Mouse (Mus musculus) embryonic facial prominence, embryonic 15.5 days (tissue): ENCODE results near the gene Sec14l1. TPM values are rescaled to one million over a fixed set of nuclear protein-coding genes. Genes with fewer than 3 reads are reported as not detected.

Source experiments
- ATAC-seq: fragments of 200-750 bp; cut with Nextera tagmentation; 2 replicates; pipeline ENCODE4 v1.8.0; 2017; ENCODE audit warnings: low read depth, moderate TSS enrichment; ENCODE audit not compliant: insufficient number of reproducible peaks, low FRiP score, low TSS enrichment
- H3K27ac ChIP-seq: fragments of 300-500 bp; sonication (generic); replicated peaks from 2 replicates; pipeline ENCODE4 v1.5.1; 2015; ENCODE audit warnings: mild to moderate bottlenecking, inconsistent platforms
- H3K27me3 ChIP-seq: fragments of 300-500 bp; sonication (generic); 2 replicates; pipeline ENCODE4 v1.6.1; 2015; ENCODE audit warnings: inconsistent platforms
- H3K36me3 ChIP-seq: fragments of 300-500 bp; sonication (generic); 2 replicates; pipeline ENCODE4 v1.6.1; 2015; ENCODE audit warnings: mild to moderate bottlenecking, inconsistent platforms
- H3K4me1 ChIP-seq: fragments of 300-500 bp; sonication (generic); 2 replicates; pipeline ENCODE4 v1.6.1; 2015; ENCODE audit warnings: inconsistent platforms
- H3K4me2 ChIP-seq: fragments of 300-500 bp; sonication (generic); replicated peaks from 2 replicates; pipeline ENCODE4 v1.6.1; 2015; ENCODE audit warnings: mild to moderate bottlenecking, inconsistent platforms
- H3K4me3 ChIP-seq: fragments of 300-500 bp; sonication (generic); replicated peaks from 2 replicates; pipeline ENCODE4 v1.5.1; 2015; ENCODE audit warnings: mild to moderate bottlenecking, inconsistent platforms
- H3K9ac ChIP-seq: fragments of 300-500 bp; sonication (generic); 2 replicates; pipeline ENCODE4 v1.6.1; 2015; ENCODE audit warnings: inconsistent platforms
- H3K9me3 ChIP-seq: fragments of 300-500 bp; sonication (generic); replicated peaks from 2 replicates; pipeline ENCODE4 v1.6.1; 2016; ENCODE audit warnings: inconsistent platforms
- WGBS: fragments of 180-500 bp; shearing (Covaris S2); methylation state at CpG from one replicate; pipeline ENCODE4 v1.1.7; 2015; 5-methylcytosine and 5-hydroxymethylcytosine counted together
- polyA plus RNA-seq: library from polyadenylated mRNA; unstranded; fragments of >200 nt; fragmentation: Nextera tagmentation; extraction: Ambion mirVana; gene quantifications from 2 replicates; pipeline ENCODE4 v1.2.1, GENCODE M21; 2015

The Sec14l1 gene
- polyA plus RNA-seq, 1 experiment from 2014 or later: 69.3 TPM

DNA sequence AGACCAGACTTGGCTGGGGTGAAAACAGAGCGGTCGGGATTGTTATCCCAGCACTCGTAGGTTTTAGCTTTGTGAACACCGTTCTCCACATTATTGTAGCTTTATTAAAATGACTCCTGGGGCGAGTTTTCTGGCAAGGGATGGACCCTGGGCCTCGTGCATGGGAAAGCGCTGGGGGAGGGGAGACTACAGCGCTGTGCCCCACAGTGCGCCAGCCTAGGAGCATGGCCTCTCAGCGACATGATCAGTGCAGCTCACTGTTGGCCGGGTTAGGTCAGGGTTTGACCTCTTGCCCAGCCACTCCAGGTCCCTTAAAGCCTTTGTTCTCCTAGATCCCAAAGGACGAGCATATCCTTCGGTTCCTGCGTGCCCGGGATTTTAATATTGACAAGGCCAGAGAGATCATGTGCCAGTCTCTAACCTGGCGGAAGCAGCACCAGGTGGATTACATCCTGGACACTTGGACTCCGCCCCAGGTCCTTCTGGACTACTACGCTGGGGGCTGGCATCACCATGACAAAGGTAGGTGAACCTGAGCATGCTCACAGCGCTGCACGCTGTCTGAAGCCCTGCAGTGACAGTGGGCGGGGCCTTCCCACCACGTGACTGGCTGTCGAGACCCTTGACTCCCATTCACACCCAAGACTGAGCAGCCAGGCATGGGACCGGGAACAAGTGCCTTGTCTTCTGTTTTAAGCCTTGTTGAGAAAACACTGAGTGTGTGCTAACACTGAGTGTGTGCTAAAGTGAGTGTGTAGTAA, 32.0 kb downstream of the Sec14l1 start:
- Histone ChIP-seq H3K4me1 (no peaks in the 10 kb centered on the region), H3K36me3 (peaks cover 98% of the 10 kb centered on the region), H3K4me3 (no peak overlapping the region), H3K9ac (no peak overlapping the region), H3K27me3 (no peaks in the 10 kb centered on the region), H3K27ac (no peak overlapping the region), H3K4me2 (no peak overlapping the region), H3K9me3 (no peaks in the 10 kb centered on the region)
- ATAC-seq: no peak; the same call in 1 of the 2 replicates
- 68% methylated on average over 24 of the region's 24 CpGs for WGBS

DNA sequence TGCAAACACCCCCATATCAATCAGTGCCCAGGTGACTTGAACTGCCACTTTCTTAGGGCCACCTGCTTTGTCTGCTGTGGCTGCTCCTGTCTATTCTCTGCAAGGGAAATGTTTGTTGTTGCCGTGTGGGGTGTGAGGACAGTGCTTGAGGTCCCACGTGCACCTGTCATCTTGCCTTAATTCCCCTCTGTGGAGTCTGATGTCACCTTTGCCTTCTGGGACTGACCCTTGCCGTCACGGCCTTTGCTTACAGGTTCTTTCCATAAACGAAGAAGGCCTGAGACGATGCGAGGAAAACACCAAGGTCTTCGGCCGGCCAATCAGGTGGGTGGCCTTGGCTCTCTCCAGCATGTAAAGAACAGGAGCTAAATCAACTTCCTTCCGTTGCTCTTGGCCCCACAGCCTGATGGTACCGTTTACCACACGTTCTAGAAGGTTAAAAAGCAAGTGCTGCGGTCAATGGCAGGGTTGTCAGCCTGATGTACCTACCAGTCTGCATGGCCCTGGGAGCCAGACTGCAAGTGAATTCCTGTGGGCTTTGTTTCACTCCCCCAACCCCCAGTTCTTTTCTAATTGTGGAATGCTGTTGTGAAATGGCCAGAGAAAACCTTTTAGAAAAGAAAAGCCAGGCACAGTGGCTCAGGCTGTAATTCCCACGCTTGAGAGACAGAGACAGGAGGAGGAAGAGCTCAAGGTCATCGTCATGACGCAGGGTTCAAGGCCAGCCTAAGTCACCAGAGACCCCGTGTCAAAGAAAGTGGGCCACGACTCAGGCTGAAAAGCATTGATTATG, 34.1 kb downstream of the Sec14l1 start:
- Histone ChIP-seq H3K27me3 (no peaks in the 10 kb centered on the region), H3K36me3 (peaks cover 85% of the 10 kb centered on the region), H3K4me1 (peaks cover 12% of the 10 kb centered on the region; the same call in 1 of the 2 replicates), H3K27ac (no peak overlapping the region), H3K9ac (no peak overlapping the region), H3K4me2 (no peak overlapping the region), H3K9me3 (no peaks in the 10 kb centered on the region), H3K4me3 (no peak overlapping the region)
- ATAC-seq: no peak
- WGBS: 78% methylated on average over 18 of the region's 18 CpGs

DNA sequence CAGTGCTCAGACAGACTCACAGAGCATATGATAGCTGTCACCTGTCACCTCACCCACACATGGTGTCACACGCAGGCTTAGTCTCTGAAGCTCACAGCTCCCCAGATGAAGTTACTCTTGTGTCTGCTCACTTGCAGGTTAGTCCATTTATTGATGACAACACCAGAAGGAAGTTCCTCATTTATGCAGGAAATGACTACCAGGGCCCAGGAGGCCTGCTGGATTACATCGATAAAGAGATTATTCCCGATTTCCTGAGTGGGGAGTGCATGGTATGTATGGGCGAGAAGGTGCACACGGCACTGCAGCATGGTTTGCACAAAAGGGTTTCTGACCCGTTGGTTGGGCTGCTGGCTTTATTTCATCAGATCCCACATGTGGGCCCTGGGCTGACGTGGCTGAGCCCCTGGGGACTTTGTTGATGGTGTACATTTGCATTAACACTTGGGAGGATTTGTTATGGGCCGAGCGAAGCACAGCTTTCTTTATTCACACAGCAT, 35.5 kb downstream of the Sec14l1 start:
- ATAC-seq: no peak
- Histone ChIP-seq H3K27ac (no peak overlapping the region), H3K4me3 (no peak overlapping the region), H3K27me3 (no peaks in the 10 kb centered on the region; the same call in 1 of the 2 replicates), H3K36me3 (peaks cover 85% of the 10 kb centered on the region), H3K9me3 (no peaks in the 10 kb centered on the region), H3K4me1 (peaks cover 15% of the 10 kb centered on the region; the same call in 1 of the 2 replicates), H3K4me2 (no peak overlapping the region), H3K9ac (no peak overlapping the region)
- 61% methylated on average over 9 of the region's 9 CpGs for whole genome bisulfite sequencing

DNA sequence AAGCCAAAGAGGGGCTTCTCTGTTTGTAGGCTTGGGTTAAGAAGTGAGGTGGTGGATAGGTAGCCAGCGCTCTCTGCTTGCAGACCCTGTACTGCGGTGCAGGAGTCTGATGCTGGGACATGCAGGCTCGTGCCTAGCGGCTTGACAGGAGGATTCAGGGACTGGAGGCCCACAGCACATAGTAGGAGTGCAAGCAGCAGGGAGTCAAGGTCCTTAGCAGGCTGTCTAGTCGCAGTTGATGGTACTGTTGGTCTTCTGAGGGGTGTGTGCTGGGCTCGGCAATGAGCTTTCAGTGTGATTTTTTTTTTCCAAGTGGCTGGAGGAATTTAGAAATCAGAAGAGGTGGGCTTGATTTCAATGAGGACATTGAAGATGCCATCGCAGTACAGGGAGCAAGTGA, 36.5 kb downstream of the Sec14l1 start:
- Histone ChIP-seq H3K4me1 (peaks cover 19% of the 10 kb centered on the region; the same call in 1 of the 2 replicates), H3K9me3 (no peaks in the 10 kb centered on the region), H3K4me3 (no peak overlapping the region), H3K36me3 (peaks cover 84% of the 10 kb centered on the region), H3K4me2 (no peak overlapping the region), H3K9ac (no peak overlapping the region), H3K27me3 (no peaks in the 10 kb centered on the region; the same call in 1 of the 2 replicates), H3K27ac (no peak overlapping the region)
- ATAC-seq: no peak
- 90% methylated on average over 7 of the region's 7 CpGs for WGBS

DNA sequence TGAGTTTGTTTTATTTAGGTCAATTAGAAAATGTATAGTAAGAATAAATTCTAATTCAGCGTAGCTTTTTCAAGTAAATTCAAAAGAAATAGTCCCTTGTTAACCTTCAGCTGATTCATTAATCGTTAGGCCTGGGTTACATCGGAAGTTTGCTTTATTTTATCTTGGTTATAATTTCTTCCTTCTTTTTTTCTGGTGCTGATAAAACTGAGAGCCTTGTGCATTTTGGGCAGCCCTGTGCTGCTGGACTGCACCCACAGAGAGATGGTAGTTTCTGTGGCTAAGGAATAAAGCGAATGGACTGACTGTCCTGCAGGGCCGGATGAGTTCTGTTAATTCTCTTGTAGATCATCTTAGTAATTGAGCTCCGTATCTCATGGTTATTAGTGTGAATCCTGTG, 37.6 kb downstream of the Sec14l1 start:
- 46% methylated on average over 6 of the region's 6 CpGs for WGBS
- H3K9me3 ChIP-seq: no peaks in the 10 kb centered on the region

DNA sequence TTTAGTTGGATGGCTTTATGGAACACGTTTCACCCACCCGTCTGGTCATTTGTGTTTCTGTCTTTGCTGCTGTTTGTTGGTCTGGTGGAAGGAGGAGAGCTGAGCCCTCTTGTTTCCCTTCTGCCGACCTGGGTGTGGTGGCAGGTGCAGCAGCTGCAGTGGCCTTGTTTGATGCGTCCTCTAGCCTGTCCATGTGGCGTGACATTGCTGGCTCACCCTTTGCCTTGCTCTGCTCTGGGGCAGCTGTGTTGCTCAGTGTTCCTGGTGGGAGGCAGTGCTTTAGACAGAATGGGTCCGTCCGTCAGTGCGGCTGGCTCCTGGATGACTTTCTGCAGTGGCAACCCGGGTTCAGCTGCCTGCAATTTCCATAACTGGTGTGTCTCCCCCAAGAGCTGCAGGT, 38.6 kb downstream of the Sec14l1 start:
- 64% methylated on average over 9 of the region's 9 CpGs for WGBS
- H3K4me3 ChIP-seq: no peak overlapping the region
- no peaks in the 10 kb centered on the region for H3K9me3 ChIP-seq
- no peak overlapping the region for H3K4me2 ChIP-seq
- peaks cover 30% of the 10 kb centered on the region for H3K4me1 ChIP-seq
- no peak overlapping the region for H3K9ac ChIP-seq
- H3K36me3 ChIP-seq: peaks cover 79% of the 10 kb centered on the region
- H3K27ac ChIP-seq: no peak overlapping the region
- no peak for ATAC-seq
- H3K27me3 ChIP-seq: no peaks in the 10 kb centered on the region; the same call in 1 of the 2 replicates

More for the DNA sequence above, 37.6 kb downstream of the Sec14l1 start:
- peaks cover 81% of the 10 kb centered on the region for H3K36me3 ChIP-seq
- H3K27ac ChIP-seq: no peak overlapping the region
- no peaks in the 10 kb centered on the region; the same call in 1 of the 2 replicates for H3K27me3 ChIP-seq
- H3K9ac ChIP-seq: no peak overlapping the region
- H3K4me2 ChIP-seq: no peak overlapping the region
- H3K4me3 ChIP-seq: no peak overlapping the region
- H3K4me1 ChIP-seq: peaks cover 20% of the 10 kb centered on the region; the same call in 1 of the 2 replicates
- no peak for ATAC-seq

DNA sequence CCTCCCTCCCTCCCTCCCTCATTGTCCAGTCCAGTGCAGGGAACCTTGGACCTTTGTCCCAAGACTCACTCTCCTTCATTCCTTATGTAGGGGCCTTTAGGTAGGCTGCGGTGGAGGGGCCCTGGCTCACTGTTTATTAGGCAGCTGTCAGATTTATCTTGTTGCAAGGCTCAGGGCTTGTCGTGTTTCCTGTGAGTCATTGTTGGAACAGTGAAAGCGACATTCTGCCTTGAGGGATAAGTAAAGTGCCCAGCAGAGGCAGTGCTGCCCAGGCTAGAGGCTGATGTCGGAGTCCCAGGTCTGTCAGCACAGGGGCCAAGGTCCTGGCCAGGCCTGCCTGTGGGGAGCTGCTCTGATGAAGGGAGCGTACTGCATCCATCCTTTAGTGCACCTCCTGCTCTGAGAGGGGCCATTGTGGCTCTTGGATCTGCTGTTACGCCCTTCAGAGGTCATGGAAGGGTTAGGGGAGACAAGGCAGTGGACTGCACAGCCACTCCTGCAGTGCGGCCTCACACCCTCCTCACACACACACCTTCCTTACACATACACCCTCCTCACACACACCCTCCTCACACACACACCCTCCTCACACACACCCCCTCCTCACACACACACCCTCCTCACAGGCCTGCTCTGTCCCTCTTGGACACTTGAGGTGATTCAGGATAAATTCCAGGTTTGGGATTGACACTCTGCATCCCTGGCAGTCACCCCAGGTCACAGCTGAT, 39.3 kb downstream of the Sec14l1 start:
- Histone ChIP-seq H3K4me1 (peaks cover 34% of the 10 kb centered on the region), H3K9me3 (no peaks in the 10 kb centered on the region), H3K27me3 (no peaks in the 10 kb centered on the region; the same call in 1 of the 2 replicates), H3K36me3 (peaks cover 77% of the 10 kb centered on the region), H3K9ac (no peak overlapping the region), H3K27ac (no peak overlapping the region), H3K4me3 (no peak overlapping the region), H3K4me2 (no peak overlapping the region)
- WGBS: 63% methylated on average over 7 of the region's 7 CpGs
- ATAC-seq: no peak

DNA sequence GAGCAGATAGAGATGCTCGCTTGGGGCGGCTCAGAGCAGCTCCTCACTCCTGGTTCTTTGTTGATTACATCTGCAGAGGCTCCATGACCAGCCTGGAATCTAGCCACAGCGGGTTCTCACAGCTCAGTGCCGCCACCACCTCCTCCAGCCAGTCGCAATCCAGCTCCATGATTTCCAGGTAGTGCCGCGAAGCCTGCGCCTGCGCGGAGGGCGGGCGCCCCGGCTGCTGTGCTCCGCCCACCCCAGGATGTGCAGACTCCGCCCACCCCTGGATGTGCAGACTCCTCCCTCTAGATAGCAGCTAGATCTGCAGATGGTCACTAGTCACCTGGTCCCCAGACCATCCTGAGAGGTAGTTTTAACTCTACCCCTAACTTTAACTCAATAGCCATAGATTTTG, 41.8 kb downstream of the Sec14l1 start:
- H3K9ac ChIP-seq: no peak overlapping the region
- no peak for ATAC-seq
- H3K9me3 ChIP-seq: no peaks in the 10 kb centered on the region
- H3K27ac ChIP-seq: no peak overlapping the region
- H3K27me3 ChIP-seq: no peaks in the 10 kb centered on the region; the same call in 1 of the 2 replicates
- H3K4me3 ChIP-seq: no peak overlapping the region
- H3K36me3 ChIP-seq: peaks cover 62% of the 10 kb centered on the region
- no peak overlapping the region for H3K4me2 ChIP-seq
- 22% methylated on average over 13 of the region's 15 CpGs for WGBS
- peaks cover 38% of the 10 kb centered on the region for H3K4me1 ChIP-seq

DNA sequence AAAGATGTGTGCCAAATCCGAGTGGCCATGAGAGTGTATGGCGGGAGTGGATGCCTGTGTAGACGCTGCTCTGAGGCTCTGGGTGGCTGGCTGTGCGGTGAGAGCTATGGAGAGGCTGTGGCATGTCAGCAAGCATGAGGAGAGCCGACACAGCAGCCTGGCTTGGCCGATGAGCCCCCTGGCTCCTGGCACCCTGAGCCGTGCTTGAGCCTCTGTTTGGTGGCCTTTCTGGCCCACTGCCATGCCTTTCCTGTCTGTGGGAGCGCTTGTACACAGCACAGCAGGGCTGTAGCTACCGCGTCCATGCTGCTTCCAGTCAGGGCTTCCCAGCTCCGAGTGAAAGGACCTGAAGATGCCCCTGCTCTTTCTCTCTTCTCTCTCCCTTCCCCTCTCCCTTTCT, 43.4 kb downstream of the Sec14l1 start:
- WGBS: 77% methylated on average over 11 of the region's 11 CpGs
- Histone ChIP-seq H3K27ac (peak overlapping the region; percentile 8; the same call in 1 of the 2 replicates), H3K4me1 (peaks cover 30% of the 10 kb centered on the region), H3K9ac (no peak overlapping the region), H3K4me2 (no peak overlapping the region), H3K27me3 (no peaks in the 10 kb centered on the region; the same call in 1 of the 2 replicates), H3K9me3 (no peaks in the 10 kb centered on the region), H3K36me3 (peaks cover 58% of the 10 kb centered on the region), H3K4me3 (no peak overlapping the region)
- no peak for ATAC-seq

DNA sequence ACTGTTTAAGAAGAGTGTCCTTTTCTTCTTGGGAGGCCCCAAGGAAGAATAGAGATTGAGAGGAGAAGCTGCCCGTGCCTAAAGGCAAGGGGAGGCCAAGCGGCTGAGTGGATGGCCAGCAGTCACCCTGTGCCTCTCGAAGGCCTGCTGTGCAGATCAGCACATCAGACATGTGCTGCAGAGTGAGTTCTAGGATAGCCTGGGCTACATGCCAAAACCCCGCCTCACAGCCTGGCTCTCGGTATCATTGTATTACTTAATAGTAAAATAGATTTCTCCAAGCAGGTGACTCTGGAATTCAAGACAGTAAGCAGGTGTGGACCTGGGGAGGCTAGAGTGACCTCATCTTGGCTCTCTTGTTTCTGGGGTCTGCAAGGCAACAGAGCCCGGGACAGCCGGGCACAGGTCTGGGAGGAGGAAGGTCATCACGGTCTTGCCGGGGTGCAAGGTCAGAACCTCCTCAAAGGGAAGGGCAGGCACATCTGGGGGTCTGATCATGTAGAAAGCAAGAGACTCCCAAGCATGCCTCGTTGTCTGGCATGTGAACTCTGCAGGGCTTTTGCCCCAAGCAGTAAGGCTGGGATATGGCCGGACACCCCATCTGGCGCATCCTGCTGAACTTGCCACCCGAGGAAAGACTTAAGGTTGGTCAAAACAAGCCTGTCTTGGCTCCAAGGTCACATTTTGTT, 44.4 kb downstream of the Sec14l1 start:
- ATAC-seq: no peak
- Histone ChIP-seq H3K4me2 (no peak overlapping the region), H3K4me3 (no peak overlapping the region), H3K9ac (no peak overlapping the region), H3K4me1 (peaks cover 22% of the 10 kb centered on the region), H3K27me3 (no peaks in the 10 kb centered on the region; the same call in 1 of the 2 replicates), H3K27ac (0 out of 2 replicates have a peak overlapping the region, but pooled peaks have one; percentile 22), H3K9me3 (no peaks in the 10 kb centered on the region), H3K36me3 (peaks cover 50% of the 10 kb centered on the region)
- WGBS: 72% methylated on average over 13 of the region's 13 CpGs
